Mouse (Mus musculus) B cell, adult 67 days (primary cell): Measurements from ENCODE around the gene H2-M9. TPM values are rescaled to one million over a fixed set of nuclear protein-coding genes. Genes with fewer than 3 reads are reported as not detected.

Source experiments
- total RNA-seq, 2 experiments: library from RNA; stranded (reverse); gene quantifications; 4 replicates each; pipeline ENCODE4 v1.2.4; 2023

Gene H2-M9
- total RNA-seq: not detected

DNA sequence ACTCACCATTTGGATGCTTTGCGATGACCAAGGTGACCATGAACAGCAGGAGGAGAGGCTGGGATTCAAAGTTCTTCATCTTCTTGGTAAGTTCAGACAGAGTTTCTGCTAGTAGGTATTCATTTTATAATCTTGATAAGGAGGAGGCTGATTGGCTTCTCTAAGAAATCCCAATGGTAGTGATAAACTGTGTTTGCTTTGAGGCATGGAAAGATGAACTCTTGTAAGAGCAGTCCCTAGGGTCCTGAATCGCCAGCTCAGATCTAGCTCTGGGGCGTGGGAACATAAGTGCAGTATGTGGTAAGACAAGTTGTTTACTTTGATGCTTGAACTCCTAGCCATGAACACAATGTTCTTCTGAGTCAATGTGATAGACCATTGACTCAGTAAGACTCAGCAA lies at the start of gene H2-M9:
Gene H2-M9, minus strand, starts transcription at position 101 of the 400 bp plus-strand sequence.

DNA sequence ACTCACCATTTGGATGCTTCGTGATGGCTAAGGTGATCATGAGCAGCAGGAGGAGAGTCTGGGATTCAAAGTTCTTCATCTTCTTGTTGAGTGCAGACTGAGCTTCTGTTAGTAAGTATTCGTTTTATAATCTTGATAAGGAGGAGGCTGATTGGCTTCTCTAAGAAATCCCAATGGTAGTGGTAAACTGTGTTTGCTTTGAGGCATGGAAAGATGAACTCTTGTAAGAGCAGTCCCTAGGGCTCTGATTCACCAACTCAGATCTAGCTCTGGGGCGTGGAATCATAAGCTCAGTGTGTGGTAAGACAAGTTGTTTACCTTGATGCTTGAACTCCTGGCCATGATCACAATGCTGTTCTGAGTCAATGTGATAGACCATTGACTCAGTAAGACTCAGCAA lies 29.7 kb upstream of the H2-M9 start, which contains the start of gene H2-M1:
Gene H2-M1, minus strand, starts transcription at position 101 of the 400 bp plus-strand sequence.

Other genes starting within 250 kb of the H2-M9 start
- gene H2-M10.4, start 180.3 kb downstream of the H2-M9 start, total RNA-seq: not detected
- gene H2-M11, start 95.6 kb downstream of the H2-M9 start, total RNA-seq: not detected
- not detected for gene H2-M1, start 29.6 kb upstream of the H2-M9 start, total RNA-seq
- not detected for gene H2-M10.5, start 130.2 kb upstream of the H2-M9 start, total RNA-seq
- gene H2-M10.6, start 169.5 kb upstream of the H2-M9 start, total RNA-seq: not detected
- gene Trim26, start 194.5 kb upstream of the H2-M9 start, total RNA-seq: 100 to 1,000 TPM; 175 to 200 TPM
- not detected for gene Trim15, start 224.5 kb upstream of the H2-M9 start, total RNA-seq
- gene Trim10, start 226.9 kb upstream of the H2-M9 start, total RNA-seq: under 1 TPM in 1 of 2 experiments, not detected in 1; 0.46 TPM
- under 1 TPM in 1 of 2 experiments, not detected in 1; 0.36 TPM for gene Trim40, start 247.5 kb upstream of the H2-M9 start, total RNA-seq